Mouse (Mus musculus) forelimb bud, embryonic 11.5 days (tissue): ENCODE measurements around the gene Lzts2.

ENCODE experiments used
- DNase-seq: peaks from one replicate; pipeline ENCODE4 v3.0.0-alpha.2; 2012; ENCODE audit warnings: low read depth, low spot score

Lzts2 gene

DNA sequence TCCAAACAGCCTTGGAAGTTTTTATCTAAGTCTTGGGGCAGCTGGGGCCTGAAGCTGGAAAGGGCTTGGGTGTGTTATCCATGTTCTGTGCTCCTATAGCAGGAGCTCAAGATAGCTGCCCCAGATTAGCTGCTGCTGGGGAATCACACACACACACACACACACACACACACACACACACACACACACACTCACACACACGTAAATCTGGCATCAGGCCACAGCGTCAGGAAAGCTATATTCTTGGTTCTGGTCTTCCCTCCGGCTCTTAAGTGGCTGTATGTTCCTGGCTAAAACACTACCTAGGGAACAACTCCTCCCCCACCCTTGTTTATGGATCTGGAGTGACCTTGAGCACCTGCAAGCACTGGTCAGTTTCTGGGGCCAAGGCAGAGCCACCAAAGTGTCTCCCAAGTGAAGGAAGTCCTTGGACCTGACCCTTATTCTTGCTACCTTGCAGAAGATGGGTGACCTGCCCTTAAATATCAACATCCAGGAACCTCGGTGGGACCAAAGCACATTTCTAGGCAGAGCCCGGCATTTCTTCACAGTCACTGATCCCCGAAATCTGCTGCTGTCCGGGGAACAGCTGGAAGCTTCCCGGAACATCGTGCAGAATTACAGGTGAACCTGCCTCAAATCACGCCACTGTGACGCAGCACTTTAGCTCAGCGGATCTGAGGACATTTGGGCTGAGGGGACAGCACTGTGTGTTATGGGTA is 34.6 kb downstream of the Lzts2 start:
- no peak for DNase-seq

DNA sequence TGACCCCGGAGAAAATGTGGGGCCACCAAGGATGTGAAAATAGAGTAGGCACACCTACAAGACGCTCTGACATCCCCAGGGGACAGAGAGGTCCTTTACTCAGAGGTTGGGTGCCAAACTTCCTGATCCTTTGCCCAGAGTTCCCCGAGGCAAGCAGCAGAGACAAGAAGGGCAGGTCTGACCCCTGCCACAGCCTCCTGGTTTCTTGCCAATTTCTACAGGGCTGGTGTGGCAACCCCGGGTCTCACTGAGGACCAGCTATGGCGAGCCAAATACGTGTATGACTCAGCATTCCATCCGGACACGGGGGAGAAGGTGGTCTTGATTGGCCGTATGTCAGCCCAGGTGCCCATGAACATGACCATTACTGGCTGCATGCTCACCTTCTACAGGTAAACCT is 35.3 kb downstream of the Lzts2 start:
- no peak for DNase-seq

DNA sequence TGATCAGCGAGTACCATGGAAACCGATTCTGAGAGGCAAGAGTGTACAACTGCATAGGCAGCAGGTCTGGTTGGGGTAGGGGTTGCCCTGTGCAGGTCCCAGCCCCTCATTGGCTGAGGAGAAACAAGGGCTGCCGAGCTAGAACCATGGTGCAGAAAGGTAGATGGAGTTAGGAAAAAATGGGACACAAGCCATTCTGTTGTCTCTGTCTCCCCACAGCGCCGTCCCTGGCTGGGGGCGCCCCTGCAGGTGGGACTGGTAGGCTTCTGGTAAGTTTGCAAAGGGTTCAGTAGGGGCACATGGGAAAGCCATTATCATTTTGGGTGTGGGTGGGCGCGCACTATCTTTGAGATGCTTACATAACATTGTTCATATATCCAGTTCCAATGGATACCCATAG is 39.2 kb downstream of the Lzts2 start:
- no peak for DNase-seq

DNA sequence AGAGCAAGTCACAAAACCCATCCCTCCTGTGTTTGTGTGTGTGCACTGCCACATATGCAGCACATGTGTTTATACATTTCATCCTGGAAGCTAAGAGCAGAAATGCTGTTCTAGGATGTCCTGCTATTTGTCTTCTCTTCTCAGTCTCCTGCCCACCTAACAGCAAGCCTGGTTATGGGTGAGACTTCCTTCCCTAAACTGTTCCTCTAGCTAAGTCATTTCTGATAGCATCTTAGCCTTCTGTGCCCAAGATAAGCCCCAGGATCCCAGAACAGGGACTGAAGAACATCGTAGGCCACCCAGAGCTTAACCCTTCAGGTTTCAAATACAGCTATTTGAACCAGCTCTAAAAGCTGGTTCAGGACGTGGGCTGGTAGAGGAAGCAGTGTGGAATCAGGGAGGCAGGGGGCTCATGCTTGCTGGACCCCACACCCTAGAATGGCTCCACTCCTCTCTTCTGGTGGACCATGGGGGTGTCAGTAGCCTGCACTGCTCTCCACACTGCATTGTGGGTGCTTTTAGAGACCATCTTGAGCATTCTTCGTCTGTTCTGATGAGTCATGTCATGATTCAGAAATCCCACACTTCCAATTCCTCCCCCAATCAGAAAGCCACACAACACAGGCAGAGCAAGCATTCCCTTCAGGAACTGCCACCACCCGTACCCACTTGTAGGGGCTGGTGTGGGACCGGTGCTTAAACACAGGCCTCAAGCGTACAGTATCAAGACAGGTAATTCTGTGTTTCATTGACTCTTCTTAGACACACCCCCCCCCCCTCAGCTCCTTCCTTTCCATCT is 40.9 kb downstream of the Lzts2 start:
- no peak for DNase-seq

DNA sequence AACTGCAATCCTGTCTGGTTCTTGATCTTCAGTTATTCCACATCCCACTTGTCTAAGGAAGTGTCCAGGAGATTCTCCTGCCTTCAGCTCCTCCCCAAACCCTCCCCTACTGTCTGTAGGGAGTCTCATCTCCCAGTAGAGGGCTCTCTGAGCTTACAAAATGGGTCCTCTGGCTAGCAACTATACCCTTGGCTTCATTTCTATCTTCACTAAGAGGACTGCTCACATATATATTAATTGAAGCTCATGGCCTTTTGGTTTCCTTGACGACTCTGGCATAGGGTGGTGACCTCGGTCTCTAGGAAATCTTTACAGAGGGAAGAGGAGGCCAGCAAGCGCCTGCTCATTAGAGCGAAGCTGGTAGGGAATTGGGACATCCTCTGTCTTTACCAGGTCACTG is 42.1 kb downstream of the Lzts2 start:
- DNase-seq, result no peak

DNA sequence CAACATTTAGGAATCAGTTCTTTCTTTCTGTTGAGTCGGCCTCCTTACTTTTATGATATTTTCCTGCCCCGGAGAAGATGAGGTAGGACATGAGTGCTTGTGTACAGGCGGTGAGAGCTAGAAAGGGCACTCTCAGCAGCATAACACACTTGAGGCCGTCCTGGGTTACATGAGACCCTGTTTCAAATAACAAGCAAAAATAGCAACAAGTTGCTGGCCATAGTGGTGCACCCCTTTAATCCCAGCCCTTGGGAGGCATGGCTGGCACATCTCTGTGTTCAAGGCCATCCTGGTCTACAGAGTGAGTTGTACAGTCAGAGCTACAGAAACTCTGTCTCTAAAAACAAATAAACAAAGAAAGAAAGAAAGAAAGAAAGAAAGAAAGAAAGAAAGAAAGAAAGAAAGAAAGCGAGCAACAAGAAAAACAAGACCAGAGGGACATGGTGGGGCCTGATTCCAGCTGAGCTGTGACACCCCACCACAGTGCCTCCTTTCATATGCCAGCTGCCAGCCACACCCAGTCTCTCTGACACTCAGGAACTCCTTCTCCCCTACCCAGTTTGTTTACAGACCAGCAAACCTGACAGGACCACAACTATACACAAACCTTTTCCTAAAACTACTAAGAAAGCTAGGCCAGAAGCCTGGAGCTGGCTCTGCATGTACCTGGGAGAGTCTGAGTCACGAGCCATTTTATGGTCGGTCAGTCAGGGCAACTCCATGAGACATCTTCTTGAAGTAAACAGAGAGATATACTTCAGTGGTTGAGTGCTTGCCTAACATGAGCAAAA is 42.9 kb downstream of the Lzts2 start:
- no peak for DNase-seq

DNA sequence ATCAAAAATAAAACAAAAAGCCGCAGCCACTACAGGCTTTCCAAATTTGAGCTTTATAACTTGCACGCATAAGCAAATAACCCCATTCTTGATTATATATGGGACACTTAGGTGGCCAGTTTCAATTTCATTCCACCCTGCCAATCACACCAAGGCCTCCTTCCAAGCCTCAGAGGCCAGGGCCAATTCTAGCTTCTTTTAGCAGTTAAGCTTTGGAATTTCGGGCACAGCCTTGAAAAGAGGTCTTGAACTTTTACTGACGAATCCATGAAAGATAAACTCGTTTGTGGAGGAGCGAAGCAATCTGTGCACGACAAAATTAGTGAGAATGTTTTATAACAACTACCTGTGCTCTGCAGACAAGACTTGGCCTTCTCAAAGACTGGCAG is 43.5 kb downstream of the Lzts2 start:
- no peak for DNase-seq

DNA sequence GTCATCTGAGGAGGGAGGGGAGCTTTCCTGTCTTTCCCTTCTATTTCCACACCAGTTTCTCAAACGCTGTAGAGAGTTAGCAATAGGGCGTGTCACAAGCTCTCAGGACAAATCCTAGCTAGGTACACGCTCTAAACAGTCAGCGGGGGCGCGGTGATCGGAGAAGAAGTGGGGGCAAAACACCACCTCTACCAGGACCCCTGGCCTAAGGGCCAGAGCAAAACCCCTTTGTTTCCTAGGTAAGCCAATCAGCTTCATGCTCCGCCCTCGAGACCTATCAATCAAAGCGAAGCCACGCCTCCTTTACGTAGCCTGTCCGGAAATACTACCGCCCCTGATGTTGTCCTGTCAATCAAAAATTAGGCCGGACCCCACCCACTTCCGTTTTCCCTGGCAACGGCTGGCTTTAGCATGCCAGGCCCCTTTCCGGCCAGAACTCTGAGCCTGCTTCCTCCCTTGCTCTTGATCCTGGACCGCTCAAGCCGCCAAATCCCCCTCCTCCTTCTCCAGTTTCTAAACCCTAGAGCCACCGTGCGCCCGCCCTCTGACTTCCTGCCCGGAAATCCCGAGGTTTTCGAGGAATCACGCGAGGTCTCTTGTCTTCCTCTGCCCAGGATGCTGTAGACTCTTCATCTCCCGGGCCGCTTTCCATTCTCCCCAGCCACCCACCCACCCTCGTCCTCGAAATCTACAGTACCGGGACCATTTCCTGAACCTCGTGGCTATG is 44.1 kb downstream of the Lzts2 start:
- DNase-seq, result peak; percentile 99

DNA sequence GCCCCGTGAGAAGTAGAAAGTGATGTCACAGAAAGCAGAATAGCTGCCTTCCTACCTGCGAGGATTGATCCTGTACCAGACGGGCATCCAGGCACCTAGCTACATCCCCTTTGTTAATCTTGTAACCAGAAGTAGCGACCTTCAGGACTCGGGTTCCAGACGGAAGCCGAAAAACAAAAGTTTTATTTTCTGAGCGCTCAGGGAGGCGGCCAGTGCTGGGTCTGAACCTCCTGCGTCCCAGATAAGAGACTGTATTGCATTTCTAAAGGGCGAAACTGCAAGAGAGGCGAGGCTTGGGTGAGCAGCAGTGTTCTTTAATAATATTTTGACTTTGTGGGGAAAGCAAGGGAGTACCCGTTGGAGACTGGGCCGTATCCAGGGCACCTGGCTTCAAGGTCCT is 44.6 kb downstream of the Lzts2 start:
- DNase-seq, result no peak

DNA sequence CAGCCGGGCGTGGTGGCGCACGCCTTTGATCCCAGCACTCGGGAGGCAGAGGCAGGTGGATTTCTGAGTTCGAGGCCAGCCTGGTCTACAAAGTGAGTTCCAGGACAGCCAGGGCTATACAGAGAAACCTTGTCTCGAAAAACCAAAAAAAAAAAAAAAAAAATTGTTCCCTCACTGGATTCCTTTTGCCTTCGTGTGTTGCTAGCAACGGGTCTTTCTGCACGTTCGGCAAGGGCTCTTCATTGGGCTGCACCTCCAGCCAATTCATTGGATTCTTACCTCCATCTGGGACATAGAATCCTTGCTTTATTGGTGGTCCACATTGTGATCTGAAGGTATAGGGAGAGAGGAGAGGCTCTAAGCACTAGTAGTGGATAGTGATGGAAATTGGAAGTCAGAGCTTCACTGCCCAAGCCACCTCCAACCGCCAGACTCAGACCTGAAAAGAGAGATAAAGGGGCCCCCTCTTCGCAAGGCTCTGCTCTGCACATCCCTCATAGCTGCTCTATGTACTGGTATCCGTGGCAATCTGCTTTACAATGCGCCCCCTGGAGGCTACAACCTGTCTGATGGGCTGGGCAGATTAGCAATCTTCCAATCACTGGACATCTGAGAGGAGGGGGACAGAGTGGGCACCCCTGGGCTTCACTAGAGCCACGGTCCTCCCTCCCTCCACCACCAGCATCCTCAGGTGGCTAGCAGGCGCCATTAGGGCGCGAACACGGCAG is 49.5 kb downstream of the Lzts2 start:
- no peak for DNase-seq

DNA sequence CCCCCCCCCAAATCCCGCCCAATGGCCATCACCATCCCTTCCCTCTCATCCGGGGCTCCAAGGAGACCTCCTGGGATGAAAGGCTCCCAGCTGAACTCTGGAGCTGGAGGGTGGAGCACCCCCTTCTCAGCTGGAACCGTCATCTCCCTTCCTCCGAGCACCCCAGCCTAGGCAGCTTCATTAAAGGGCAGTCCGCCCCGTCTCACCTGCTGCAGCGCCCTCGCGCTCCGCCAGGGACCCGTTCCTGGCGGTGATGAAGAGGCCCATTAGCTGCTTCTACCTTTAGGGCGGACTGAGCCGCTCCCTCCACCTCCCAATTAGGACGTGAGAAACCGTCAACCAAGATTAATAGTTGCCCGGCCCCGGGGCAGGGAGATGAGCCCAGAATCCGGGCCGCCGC is 51.0 kb downstream of the Lzts2 start:
- DNase-seq, result no peak

DNA sequence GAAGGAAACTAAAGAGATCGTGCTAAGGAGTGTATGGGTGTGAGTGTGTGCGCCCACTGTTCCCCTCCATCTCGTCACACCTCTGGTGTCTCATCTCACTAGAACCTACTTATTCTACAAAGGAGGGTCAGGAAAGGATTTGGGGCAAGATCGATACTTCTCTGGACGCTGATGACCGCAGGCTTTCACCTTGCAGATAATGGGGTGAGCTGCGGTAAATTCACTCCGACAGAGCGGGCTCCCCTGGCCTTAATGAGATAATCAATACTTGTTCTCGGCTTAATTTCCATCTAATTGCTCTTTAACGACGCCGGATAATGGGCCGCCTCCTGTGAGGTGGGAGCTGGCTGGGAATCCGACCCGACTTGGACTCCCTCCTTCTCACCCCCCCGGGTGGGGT is 53.0 kb downstream of the Lzts2 start:
- DNase-seq, result no peak

DNA sequence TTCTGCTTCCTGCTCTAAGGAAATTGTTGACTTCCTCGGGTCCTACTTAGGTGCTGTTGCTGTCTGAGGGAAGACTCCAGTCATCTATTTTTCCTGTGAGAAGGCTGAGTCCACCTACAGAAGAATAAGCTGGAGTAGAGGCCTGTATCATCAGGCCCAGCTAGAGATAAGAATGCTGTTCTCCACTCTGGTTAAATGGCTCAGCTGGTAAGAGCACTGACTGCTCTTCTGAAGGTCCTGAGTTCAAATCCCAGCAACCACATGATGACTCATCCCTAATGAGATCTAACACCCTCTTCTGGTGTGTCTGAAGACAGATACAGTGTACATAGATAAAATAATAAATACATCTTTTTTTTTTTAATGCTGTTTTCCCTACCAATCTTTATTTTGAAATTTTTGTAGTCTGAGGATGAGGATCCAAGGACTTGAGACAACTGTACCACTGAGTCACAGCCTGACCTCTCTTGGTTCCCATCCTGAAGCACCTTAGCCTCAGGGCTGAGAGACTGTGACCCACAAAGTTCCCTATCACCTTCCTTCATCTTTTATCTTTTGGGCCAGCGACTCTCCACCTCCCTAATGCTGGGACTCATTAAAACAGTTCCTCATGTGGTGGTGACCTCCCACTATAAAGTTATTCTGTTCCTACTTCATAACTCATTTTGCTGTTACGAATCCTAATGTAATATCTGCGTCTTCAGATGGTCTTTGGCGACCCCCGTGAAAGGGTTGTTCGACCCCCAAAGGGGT is 53.7 kb downstream of the Lzts2 start:
- DNase-seq, result no peak

DNA sequence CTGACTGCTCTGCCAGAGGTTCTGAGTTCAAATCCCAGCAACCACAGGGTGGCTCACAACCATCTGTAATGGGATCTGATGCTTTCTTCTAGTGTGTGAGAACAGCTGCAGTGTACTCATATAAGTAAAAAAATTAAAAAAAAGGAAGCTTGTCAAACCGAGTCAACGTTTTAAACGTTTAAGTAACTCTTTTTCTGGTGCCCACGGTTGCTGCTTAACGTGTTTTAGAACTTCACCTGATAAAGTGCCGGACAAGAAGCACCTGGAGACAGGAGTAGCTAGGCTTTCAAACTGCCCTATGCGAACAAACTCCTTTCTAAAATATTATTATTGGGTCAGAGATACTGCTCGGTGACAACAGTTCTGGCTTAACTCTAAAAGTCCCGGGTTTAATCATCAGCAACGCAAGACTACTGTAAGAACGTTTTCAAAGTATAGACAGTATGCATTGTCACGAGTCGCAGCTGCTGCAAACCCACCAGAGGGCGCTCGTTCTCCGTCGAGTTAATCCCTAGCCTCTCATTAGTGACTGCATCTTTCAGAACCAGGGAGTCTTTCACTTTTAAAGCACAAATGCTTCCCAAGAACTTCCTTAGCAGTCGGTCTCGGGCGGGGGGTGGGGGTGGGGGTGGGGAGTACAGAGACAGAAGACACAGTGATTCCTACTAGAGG is 59.8 kb downstream of the Lzts2 start:
- DNase-seq, result peak; percentile 84

DNA sequence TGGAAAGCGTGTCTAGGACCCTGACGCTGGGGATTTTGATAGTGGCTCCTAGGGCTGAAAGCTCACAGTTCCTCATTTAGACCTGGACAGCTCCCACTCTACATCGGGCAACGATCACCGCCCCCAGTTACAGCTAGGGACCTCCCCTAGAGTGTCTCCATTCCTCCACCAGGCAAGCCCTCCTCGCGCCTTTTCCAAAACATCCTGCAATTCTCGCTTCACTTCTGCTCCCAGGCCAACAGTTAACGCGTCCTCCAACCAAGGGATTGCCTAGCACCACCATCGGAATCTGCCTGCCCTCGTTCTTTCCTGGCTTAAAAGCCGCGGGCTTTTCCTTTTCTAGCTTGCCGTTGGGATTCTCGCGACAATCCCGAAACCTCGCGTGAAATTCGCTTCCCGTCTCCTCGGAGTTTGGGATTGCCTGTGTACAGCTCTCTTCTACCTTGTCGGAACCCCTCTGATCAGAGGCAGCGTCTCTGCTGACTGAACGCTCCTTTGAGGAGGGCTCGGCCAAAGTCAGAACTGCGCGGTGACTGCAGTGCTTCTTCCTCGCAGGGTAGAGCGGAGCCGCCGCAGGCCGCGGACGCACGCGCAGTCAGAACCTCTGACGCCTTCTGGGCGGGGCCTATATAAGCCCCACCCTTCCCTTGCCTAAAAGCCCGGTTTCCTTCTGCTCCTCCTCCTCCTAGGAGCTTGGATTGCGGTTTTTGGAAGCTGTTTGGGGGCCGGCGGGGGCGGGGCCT is 60.5 kb downstream of the Lzts2 start, which contains the start of gene Kazald1:
Gene Kazald1, plus strand, starts transcription at position 662 of the 743 bp plus-strand sequence.
- DNase-seq, result peak; percentile 93

DNA sequence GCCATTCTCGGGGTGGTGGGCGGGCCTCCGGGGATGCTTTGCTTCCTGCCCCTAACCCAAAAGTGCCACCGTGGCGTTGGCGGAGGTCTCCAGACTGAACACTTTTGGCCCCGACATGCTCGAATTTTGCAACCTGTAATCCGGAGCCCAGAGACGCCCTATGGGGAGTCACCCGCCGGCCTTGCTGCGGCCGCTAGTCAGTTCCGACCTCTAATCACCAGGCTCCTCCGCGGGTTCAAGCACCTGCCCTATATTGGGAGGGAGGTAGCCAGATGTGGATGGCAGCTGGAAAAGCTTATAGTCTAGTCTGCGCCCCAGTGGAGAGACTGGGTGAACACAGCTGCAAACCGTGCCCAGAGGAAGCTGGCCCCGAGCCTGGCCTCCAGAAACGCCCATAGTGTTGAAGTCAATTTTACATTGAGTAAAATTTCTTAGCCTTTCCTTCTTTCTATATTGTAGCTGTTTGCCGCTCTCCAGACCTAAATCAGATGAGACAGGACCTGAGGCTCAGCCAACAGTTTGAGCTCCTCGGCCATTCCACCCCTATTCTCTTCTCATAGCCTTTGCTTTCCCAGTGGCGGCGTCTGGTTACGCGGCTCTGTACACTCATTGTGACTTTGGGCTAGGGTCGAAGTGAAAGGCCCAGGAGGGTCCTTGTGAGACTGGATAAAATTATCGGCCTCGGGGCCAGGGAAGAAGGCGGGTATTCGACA is 61.3 kb downstream of the Lzts2 start:
- DNase-seq, result no peak

DNA sequence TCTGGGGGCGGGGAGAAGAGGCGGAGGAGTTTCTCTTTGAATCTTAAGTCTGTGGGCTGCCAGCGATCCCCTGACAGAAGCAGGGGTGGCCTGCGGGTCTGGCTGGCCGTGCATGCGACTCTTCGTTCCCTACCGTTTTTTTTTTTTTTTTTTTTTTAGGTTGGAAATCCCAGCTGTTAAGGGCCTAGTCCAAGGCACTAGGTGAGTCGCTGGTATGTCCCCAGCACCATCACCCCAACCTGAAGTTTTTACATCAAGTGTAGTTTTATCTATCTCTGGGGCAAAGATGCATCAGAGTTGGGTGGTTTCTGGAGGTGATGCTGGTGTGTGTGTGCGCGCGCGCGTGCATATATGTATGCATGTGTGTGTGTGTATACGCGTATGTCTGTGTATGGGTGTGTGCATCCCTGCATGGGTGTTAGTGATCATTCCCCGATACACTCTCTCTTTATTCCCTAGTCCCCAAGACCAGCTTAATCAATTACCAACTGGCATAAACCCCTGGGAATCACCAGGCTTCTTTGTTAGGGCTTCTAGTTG is 61.9 kb downstream of the Lzts2 start:
- DNase-seq, result no peak
